Mouse (Mus musculus): ENCODE results near the gene Rbx1.

DNA sequence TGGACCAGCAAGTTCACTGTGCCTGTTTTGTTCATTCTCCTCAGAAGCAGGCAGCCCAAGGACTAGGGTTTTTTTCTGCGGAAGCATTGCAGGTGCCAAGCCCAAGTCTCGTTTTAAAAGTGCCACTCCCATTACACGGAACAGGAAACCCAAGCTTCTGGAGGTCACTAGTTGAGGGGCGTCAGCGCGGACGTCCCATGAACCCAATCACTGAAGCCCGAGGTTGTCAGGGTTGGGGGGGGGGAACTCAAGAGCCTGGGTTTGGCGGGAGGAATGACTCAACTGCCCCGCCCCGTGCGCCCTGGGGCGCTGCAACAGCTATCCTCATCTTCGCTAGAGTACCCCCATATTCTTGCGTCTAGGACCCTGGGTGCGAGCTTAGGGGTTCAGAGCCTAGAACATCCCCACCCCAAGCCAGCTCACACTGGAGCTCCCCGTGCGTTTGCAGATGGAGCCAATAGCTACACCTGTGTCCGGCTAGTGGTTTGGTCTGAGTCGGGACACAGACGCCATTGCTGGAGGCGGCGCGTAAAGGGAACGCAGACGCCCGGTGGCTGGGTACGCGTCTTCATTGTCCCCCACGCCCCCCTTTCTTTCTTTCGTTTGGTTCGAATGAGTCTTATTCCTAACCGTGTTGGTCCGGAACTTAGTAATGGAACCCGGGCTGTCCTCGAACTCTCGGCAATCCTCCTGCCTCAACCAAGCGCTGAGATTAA, 56.1 kb downstream of the Rbx1 start:
- TF ChIP-seq CTCF (IDR thresholded peaks at IDR 0.05; ENCODE audit: extremely low read depth, insufficient read depth, low read length): no peak
- no peak for TF ChIP-seq POLR2A (IDR thresholded peaks at IDR 0.05; ENCODE audit: extremely low read depth, insufficient read depth, low read length)

All from cortical plate, adult 2 months (tissue).